Mouse (Mus musculus): Measurements from ENCODE around the gene Hyal3.

- TF ChIP-seq ZC3H11A (IDR thresholded peaks at IDR 0.05; ENCODE audit: low read depth, low read length): no peak
- no peak for TF ChIP-seq NELFE (IDR thresholded peaks at IDR 0.05; ENCODE audit: low read depth, low read length)
- TF ChIP-seq CTCF (IDR thresholded peaks at IDR 0.05 in 2 of 3, conservative IDR thresholded peaks at IDR 0.05 in 1 of 3; ENCODE audit: control insufficient read depth in 1 of 3, insufficient read depth in 1 of 3, low read depth in 2 of 3, low read length in 3 of 3, poor library complexity in 1 of 3, severe bottlenecking in 1 of 3): no peak
Observed at GRCm38 (mm10) chr9:107540420-107540819, 40.2 kb upstream of the Hyal3 start.
